Mouse (Mus musculus): ENCODE measurements around the gene Foxn3. TPM values are rescaled to one million over a fixed set of nuclear protein-coding genes. Genes with fewer than 3 reads are reported as not detected.
A peak's percentile ranks its signal among the peaks of the same experiment; 100 is the strongest.

The Foxn3 gene
- total and polyA plus RNA-seq, 3 experiments, result 9.7 to 26.8 (median 11.0) TPM

DNA sequence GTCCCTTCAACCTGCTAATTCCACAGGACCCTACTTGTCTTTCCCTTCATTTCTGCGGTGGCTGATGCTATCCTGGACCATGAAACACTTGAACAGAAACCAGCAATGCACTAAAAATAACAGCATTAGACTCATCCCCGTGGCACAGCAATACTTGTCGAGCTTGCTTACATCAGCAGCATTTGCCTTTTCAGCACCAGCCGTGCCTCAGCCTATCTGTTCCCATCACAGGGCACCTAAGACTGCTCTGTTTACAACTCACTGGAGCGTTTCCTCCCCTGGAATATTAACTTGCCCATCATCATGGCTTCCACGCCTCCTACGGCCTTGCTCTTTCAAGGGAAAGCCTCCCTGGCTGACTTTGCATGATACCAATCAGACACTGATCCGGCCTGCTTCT lies 185.1 kb downstream of the Foxn3 start:
- H3K4me1 ChIP-seq (ENCODE audit: control insufficient read depth in 1 of 2, insufficient read depth in 2 of 2), result peaks cover 30 to 63% of the 10 kb centered on the region in 2 experiments
- in situ Hi-C loops (cut with MboI; ENCODE audit: low pct_ligation_motif_present, low pct_unique_long_range_greater_than_20kb, low sequenced_read_pairs), result no loop called here
- H3K4me2 ChIP-seq (ENCODE audit: insufficient read depth, low read depth, poor library complexity, severe bottlenecking), result no peak overlapping the region
- dilution Hi-C loops (cut with MboI; ENCODE audit: extremely low pct_ligation_motif_present, extremely low pct_unique_long_range_greater_than_20kb, low sequenced_read_pairs), result no loop called here
- TF ChIP-seq PAX5 (IDR thresholded peaks at IDR 0.05; ENCODE audit: low read length) (no peak), HCFC1 (IDR thresholded peaks at IDR 0.05; ENCODE audit: low read depth, low read length) (0 out of 2 replicates have a peak, but pooled peaks have one; percentile 10), MAFK (IDR thresholded peaks at IDR 0.05; ENCODE audit: insufficient replicate concordance, low read length) (peak; percentile 53; the same call in 1 of the 2 replicates), MXI1 (IDR thresholded peaks at IDR 0.05; ENCODE audit: low read depth, low read length) (no peak), IRF4 (IDR thresholded peaks at IDR 0.05; ENCODE audit: low read depth, low read length) (no peak), NELFE (IDR thresholded peaks at IDR 0.05; ENCODE audit: low read depth, low read length) (no peak), ZKSCAN1 (IDR thresholded peaks at IDR 0.05; ENCODE audit: borderline replicate concordance, low read depth, low read length) (no peak), ETS1 (conservative IDR thresholded peaks at IDR 0.05; ENCODE audit: low read depth, low read length) (peak; percentile 47), KAT2A (IDR thresholded peaks at IDR 0.05; ENCODE audit: insufficient replicate concordance, low read length) (no peak), TBP (conservative IDR thresholded peaks at IDR 0.05; ENCODE audit: low read depth, low read length) (no peak), MYC (IDR thresholded peaks at IDR 0.05; ENCODE audit: low read depth, low read length) (no peak), POLR2A (IDR thresholded peaks at IDR 0.05; ENCODE audit: low read depth, low read length) (no peak), USF1 (IDR thresholded peaks at IDR 0.05; ENCODE audit: low read depth, low read length) (no peak), ZMIZ1 (IDR thresholded peaks at IDR 0.05; ENCODE audit: low read depth, low read length) (no peak), USF2 (conservative IDR thresholded peaks at IDR 0.05; ENCODE audit: low read depth, low read length) (no peak), CHD1 (IDR thresholded peaks at IDR 0.05; ENCODE audit: low read depth, low read length) (no peak), UBTF (IDR thresholded peaks at IDR 0.05; ENCODE audit: low read depth, low read length) (no peak), RAD21 (IDR thresholded peaks at IDR 0.05; ENCODE audit: low read depth, low read length) (no peak), MAZ (IDR thresholded peaks at IDR 0.05; ENCODE audit: low read depth, low read length) (no peak), SMC3 (IDR thresholded peaks at IDR 0.05; ENCODE audit: low read depth, low read length) (no peak), BHLHE40 (IDR thresholded peaks at IDR 0.05; ENCODE audit: low read depth, low read length) (peak; percentile 34; the same call in 1 of the 2 replicates), JUND (conservative IDR thresholded peaks at IDR 0.05; ENCODE audit: low read depth, low read length) (no peak), MEF2A (IDR thresholded peaks at IDR 0.05; ENCODE audit: borderline replicate concordance, low read depth, low read length) (peak; percentile 64), ZNF384 (IDR thresholded peaks at IDR 0.05; ENCODE audit: low read depth, low read length) (no peak)
- H3K9me3 ChIP-seq (replicated peaks; ENCODE audit: low read length), result peaks cover 8% of the 10 kb centered on the region
- DNase-seq (ENCODE audit: extremely low read depth), result peak; percentile 35
- no peaks in the 10 kb centered on the region for H3K27me3 ChIP-seq (replicated peaks)
- H3K9ac ChIP-seq (ENCODE audit: insufficient read depth, low read depth), result no peak overlapping the region
- no peak overlapping the region for H3K4me3 ChIP-seq (replicated peaks in 1 of 3; ENCODE audit: low read depth in 2 of 3, low read length in 2 of 3, poor library complexity in 1 of 3)
- H3K27ac ChIP-seq (ENCODE audit: insufficient read depth, low read depth), result no peak overlapping the region
- peaks cover 14 to 57% of the 10 kb centered on the region in 2 experiments for H3K36me3 ChIP-seq (replicated peaks in 1 of 2; ENCODE audit: control insufficient read depth in 1 of 2, insufficient read depth in 1 of 2, low read length in 1 of 2)
- peaks cover 14% of the 10 kb centered on the region; the same call in 1 of the 2 replicates for H3K79me2 ChIP-seq (replicated peaks; ENCODE audit: control insufficient read depth, extremely low read depth, insufficient read depth, poor library complexity, severe bottlenecking)

Measured in CH12.LX (cell line).